Mouse (Mus musculus) spleen, adult 2 months (tissue): ENCODE results near the gene Sept11. TPM values are rescaled to one million over a fixed set of nuclear protein-coding genes. Genes with fewer than 3 reads are reported as not detected.

Source experiments
- DNase-seq, 2 experiments: peaks; one replicate each; pipeline versions ENCODE4 v3.0.0 to v3.0.0-alpha.2; 2012 to 2021; ENCODE audit warnings: low spot score in 2 of 2, low read depth in 1 of 2
- H3K27ac ChIP-seq: fragments of 200-500 bp; 2 replicates; pipeline ENCODE4 v1.5.1; 2012; ENCODE audit warnings: low read length, inconsistent platforms; ENCODE audit not compliant: insufficient read depth
- H3K27me3 ChIP-seq: fragments of 200-500 bp; 2 replicates; pipeline ENCODE4 v1.6.1; 2012; ENCODE audit warnings: mild to moderate bottlenecking, moderate library complexity, low read length, inconsistent platforms; ENCODE audit not compliant: control insufficient read depth, insufficient read depth
- H3K36me3 ChIP-seq: fragments of 200-500 bp; 2 replicates; pipeline ENCODE4 v1.6.1; 2012; ENCODE audit warnings: mild to moderate bottlenecking, low read length, inconsistent platforms; ENCODE audit not compliant: control insufficient read depth, insufficient read depth
- H3K4me1 ChIP-seq: fragments of 200-500 bp; 2 replicates; pipeline ENCODE4 v1.6.1; 2011; ENCODE audit warnings: inconsistent platforms; ENCODE audit not compliant: control insufficient read depth, insufficient read depth, insufficient read length
- H3K4me3 ChIP-seq: fragments of 200-500 bp; 2 replicates; pipeline ENCODE4 v1.5.1; 2011; ENCODE audit warnings: mild to moderate bottlenecking, inconsistent platforms; ENCODE audit not compliant: insufficient read depth, insufficient read length; ENCODE audit errors: extremely low read depth
- CTCF ChIP-seq: fragments of 200-500 bp; IDR thresholded peaks from 2 replicates; pipeline ENCODE4 v1.5.1; 2011; ENCODE audit warnings: mild to moderate bottlenecking, inconsistent platforms; ENCODE audit not compliant: insufficient read depth, insufficient read length, insufficient replicate concordance; ENCODE audit errors: extremely low read depth
- POLR2A ChIP-seq: fragments of 200-500 bp; IDR thresholded peaks from 2 replicates; pipeline ENCODE4 v1.6.1; 2011; ENCODE audit warnings: low read depth, low read length, inconsistent platforms
- WGBS: fragments of 180-500 bp; shearing (Covaris S2); methylation state at CpG from one replicate; pipeline ENCODE4 v1.1.7; 2018; 5-methylcytosine and 5-hydroxymethylcytosine counted together
- polyA plus RNA-seq: library from polyadenylated mRNA; depleted of rRNA; stranded (reverse); fragments of >200 nt; gene quantifications from 2 replicates; pipeline ENCODE4 v1.2.3, GENCODE M21; 2012

Sept11 gene
- polyA plus RNA-seq, 1 experiment: 21.2 TPM

DNA sequence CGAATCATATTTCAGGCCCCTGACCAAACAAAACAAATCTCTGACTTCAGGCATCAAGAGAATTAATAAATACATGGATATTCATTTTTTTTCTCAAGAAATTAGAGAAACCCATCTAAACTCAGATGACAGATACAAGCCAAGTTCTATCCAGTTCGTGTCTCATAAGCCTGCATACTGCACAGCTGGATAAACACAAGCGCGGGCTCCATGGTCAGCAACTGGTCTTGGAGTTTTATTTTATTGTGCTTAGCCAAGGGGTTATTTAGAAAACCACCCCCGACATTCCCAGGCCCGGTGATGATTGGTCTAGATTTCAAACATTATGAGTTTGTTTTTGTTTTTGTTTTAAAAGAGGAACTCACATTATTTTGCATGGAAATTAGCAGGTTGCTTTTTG is 21.8 kb downstream of the Sept11 start:
- H3K27ac ChIP-seq: no peak overlapping the region
- peaks cover 3% of the 10 kb centered on the region; the same call in 1 of the 2 replicates for H3K4me1 ChIP-seq
- WGBS: 90% methylated on average over 6 of the region's 6 CpGs

DNA sequence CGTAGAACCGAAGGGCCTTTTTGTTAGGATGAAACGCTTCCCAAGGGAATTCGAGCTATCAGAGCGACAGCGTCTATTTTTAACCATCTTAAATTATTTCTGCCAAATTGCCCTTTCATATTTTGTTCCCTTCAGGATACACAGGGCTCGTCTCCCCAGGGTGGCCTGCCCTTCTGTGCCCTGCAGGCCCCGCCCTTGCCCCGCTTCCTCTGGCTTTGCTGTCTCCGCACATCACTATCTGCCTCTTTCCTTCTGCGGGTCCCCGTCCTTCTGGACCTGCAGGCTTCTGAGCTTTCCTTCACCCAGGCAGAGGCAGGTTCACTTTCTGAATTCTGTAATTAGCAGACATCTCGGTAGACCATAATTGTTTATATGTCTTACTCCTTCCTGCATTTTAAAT is 22.6 kb downstream of the Sept11 start:
- Histone ChIP-seq H3K27ac (no peak overlapping the region), H3K4me3 (no peak overlapping the region), H3K36me3 (no peaks in the 10 kb centered on the region), H3K4me1 (peaks cover 3% of the 10 kb centered on the region; the same call in 1 of the 2 replicates), H3K27me3 (no peaks in the 10 kb centered on the region)
- no peak for DNase-seq
- WGBS: 81% methylated on average over 13 of the region's 13 CpGs
- TF ChIP-seq CTCF (no peak), POLR2A (no peak)

More for the DNA sequence above, 21.8 kb downstream of the Sept11 start:
- Histone ChIP-seq H3K4me3 (no peak overlapping the region), H3K36me3 (no peaks in the 10 kb centered on the region), H3K27me3 (no peaks in the 10 kb centered on the region)
- DNase-seq: no peak
- no peak for TF ChIP-seq POLR2A
- no peak for TF ChIP-seq CTCF

DNA sequence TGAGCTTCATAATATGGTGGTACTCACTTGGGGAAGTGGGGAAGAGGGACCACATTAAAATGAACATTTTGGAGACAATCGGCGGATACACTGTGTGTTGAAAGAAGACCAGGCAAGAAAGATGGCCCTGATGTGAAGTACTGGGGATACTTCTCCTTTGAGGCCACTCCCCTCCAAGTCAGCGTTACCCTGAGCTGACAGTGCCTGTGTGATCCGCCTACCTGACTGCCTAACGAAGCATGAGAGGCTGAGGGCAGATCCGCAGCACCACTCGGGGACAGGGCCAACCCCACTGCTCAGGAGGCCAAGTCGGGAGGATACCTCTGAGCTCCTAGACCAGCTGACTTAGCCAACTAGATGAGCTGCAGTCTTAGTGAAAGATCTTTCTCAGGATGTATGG is 24.4 kb downstream of the Sept11 start:
- WGBS: 55% methylated on average over 8 of the region's 8 CpGs
- peaks cover 3% of the 10 kb centered on the region; the same call in 1 of the 2 replicates for H3K4me1 ChIP-seq
- TF ChIP-seq POLR2A (no peak), CTCF (no peak)
- H3K27ac ChIP-seq: no peak overlapping the region
- no peaks in the 10 kb centered on the region for H3K27me3 ChIP-seq
- no peaks in the 10 kb centered on the region for H3K36me3 ChIP-seq
- H3K4me3 ChIP-seq: no peak overlapping the region
- DNase-seq: peak in 1 of 2 experiments; percentile 25

DNA sequence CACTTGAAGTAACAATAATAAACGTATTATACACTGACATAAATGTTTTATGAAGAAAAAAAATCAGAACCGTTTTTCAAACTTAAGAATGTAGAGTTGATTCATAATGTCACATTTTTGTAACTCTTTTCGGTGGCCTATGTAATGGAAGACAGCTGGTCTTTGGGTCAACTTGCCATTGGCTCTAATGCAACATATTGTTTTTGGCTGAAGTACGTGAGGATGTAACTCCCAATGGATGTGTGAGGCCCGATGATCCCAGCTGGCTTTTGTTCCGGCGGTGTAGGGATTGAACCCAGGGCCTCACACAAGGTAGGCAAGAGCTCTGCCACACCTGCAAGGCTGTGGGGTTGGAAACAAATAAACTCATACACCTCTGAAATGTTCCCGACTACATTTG is 28.4 kb downstream of the Sept11 start:
- TF ChIP-seq CTCF (no peak), POLR2A (no peak)
- no peak overlapping the region for H3K4me3 ChIP-seq
- H3K27me3 ChIP-seq: no peaks in the 10 kb centered on the region
- WGBS: 89% methylated on average over 8 of the region's 8 CpGs
- peaks cover 6% of the 10 kb centered on the region; the same call in 1 of the 2 replicates for H3K4me1 ChIP-seq
- H3K36me3 ChIP-seq: no peaks in the 10 kb centered on the region
- DNase-seq: no peak
- no peak overlapping the region for H3K27ac ChIP-seq

DNA sequence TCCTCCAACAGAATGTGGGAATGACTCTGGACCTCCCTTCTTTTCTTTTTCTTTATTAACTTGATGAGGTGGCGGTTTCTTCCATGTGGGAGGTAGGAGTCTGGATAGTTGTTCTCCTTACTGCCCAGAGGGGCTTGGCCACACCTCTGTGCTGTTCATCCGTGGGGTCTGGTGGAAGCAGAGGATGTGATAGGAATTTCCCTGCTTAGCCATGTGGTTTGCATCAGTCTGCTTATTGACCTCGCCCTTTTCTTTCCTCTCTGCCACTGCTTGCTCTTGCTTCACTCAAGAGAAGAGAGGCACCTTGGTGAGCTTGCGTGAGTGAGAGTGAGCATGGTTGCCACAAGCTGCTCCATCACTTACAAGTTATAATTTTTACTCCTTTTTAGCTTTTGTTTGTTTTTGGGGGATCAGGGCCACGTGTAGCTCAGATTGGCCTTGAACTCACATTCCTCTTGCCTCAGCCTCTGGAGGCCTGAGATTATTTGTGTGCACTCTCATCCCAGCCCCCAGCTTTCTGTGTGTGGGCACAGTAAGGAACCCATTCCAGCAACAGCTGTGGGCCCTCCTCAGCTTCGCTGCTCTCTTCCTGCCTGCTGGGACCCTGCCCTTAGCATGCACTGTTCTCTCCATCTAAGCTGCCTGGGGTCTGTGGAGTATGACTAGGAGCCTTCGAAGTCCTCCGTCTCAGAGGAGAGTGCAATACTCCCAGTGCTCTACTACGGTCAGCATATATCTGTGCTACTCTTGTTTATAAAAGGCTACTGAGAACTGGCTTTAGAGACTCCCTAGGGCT is 31.0 kb downstream of the Sept11 start:
- no peaks in the 10 kb centered on the region for H3K27me3 ChIP-seq
- H3K4me3 ChIP-seq: no peak overlapping the region
- no peak overlapping the region for H3K27ac ChIP-seq
- no peak for DNase-seq
- 81% methylated on average over 9 of the region's 9 CpGs for WGBS
- TF ChIP-seq POLR2A (no peak), CTCF (no peak)
- peaks cover 12% of the 10 kb centered on the region for H3K4me1 ChIP-seq
- no peaks in the 10 kb centered on the region for H3K36me3 ChIP-seq

DNA sequence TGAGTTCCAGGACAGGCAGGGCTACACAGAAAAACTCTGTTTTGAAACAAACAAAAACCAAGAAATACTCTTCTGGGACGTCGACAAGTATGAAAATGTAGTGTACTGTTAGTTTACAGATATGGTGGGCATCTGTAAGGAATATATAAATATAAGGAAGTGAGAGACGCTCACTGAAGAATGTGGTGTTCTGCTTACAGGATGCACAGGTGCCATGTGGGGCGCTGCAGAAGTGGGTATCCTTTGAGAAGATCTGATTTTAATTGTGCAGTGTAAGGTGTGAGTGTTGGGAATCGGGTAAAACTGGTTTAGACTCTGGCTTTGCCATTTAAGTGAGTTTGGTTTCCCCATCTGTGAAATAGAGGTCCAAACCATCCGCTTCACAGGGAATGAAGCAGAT is 32.1 kb downstream of the Sept11 start:
- Histone ChIP-seq H3K4me3 (no peak overlapping the region), H3K27me3 (no peaks in the 10 kb centered on the region), H3K27ac (no peak overlapping the region), H3K36me3 (no peaks in the 10 kb centered on the region), H3K4me1 (peaks cover 17% of the 10 kb centered on the region)
- WGBS: 47% methylated on average over 6 of the region's 6 CpGs
- TF ChIP-seq POLR2A: no peak
- TF ChIP-seq CTCF: no peak
- no peak for DNase-seq

DNA sequence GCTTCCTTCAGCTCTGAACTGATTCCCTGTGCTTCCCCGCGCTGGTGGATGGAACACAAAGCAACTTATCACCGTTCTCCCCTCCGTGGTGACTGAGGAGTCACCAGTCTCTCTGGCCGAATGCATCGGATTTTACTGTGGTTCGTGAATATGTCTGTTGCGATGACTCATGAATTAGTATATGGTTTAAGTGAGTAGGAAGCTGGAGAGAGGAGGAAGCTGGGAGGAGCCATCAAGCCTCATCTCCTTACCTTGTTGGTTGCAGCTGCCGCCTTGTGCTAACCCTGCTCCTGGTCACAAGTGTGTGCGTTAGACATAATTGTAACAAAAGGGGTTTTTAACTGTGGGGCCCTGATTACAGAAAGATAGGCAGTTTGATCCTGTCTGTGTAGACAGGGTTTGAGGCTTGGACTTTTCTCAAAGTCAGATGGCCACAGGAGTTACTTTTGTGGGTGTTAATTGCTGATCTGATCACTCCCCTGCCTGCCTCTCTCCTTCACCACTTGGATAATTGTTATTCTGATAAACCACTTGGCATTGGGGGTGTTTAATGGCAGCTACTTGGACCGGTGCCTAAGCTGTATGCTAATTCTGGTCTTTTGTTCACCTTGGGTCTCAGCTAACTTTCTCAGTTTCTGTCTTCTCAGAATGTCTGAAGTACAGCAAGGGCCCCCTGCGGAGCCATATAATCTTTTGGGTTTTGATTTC is 33.1 kb downstream of the Sept11 start:
- Histone ChIP-seq H3K27me3 (no peaks in the 10 kb centered on the region), H3K27ac (no peak overlapping the region), H3K4me1 (peaks cover 17% of the 10 kb centered on the region), H3K36me3 (no peaks in the 10 kb centered on the region), H3K4me3 (no peak overlapping the region)
- no peak for TF ChIP-seq POLR2A
- TF ChIP-seq CTCF: no peak
- WGBS: 70% methylated on average over 12 of the region's 12 CpGs
- no peak for DNase-seq
